Comparison of ENCODE assay signal across 8 mouse cellular contexts in genomic region chr17:74316309-74316863, GRCm38 (mm10). TPM values are rescaled to one million over a fixed set of nuclear protein-coding genes. Genes with fewer than 3 reads are reported as not detected.
DNase-seq lines count a peak whose midpoint lies in the region; ATAC-seq and TF ChIP-seq lines count a peak whose summit lies in the region.

No protein-coding gene starts in this region.

- peak; percentile 39; the same call in 1 of the 2 replicates for TF ChIP-seq CTCF in lung, postnatal 0 days (IDR thresholded peaks at IDR 0.05)

- no peaks in the 10 kb centered on the region for H3K36me3 ChIP-seq in hindbrain, embryonic 11.5 days (ENCODE audit: control insufficient read depth, insufficient read depth, low read length)
- no peaks in the 10 kb centered on the region for H3K36me3 ChIP-seq in lung, postnatal 0 days (ENCODE audit: insufficient read depth, low read length)

- peak overlapping the region; percentile 87 for H3K9ac ChIP-seq in hindbrain, embryonic 11.5 days (ENCODE audit: low read depth, low read length)
- H3K9ac ChIP-seq in lung, postnatal 0 days (replicated peaks; ENCODE audit: low read depth): peak overlapping the region; percentile 55

- H3K9me3 ChIP-seq in hindbrain, embryonic 11.5 days (ENCODE audit: control insufficient read depth, low read length): no peaks in the 10 kb centered on the region
- H3K9me3 ChIP-seq in lung, postnatal 0 days (ENCODE audit: low read length): no peaks in the 10 kb centered on the region

- peak overlapping the region; percentile 81 for H3K4me3 ChIP-seq in hindbrain, embryonic 11.5 days (ENCODE audit: low read depth, low read length)
- H3K4me3 ChIP-seq in lung, postnatal 0 days (ENCODE audit: low read depth, low read length): peak overlapping the region; percentile 86

- WGBS in hindbrain, embryonic 11.5 days: under 1% methylated on average over 48 of the region's 48 CpGs
- WGBS in lung, postnatal 0 days: under 1% methylated on average over 46 of the region's 48 CpGs

- peak overlapping the region; percentile 87 for H3K27ac ChIP-seq in hindbrain, embryonic 11.5 days (ENCODE audit: low read depth, low read length)
- H3K27ac ChIP-seq in lung, postnatal 0 days (ENCODE audit: low read length): peak overlapping the region; percentile 74

- ATAC-seq in hindbrain, embryonic 11.5 days (ENCODE audit: low FRiP score): peak; percentile 95
- peak; percentile 96 for ATAC-seq in lung, postnatal 0 days

- TF ChIP-seq EP300 in lung, postnatal 0 days (IDR thresholded peaks at IDR 0.05): no peak

- no peaks in the 10 kb centered on the region; the same call in 1 of the 2 replicates for H3K4me1 ChIP-seq in hindbrain, embryonic 11.5 days (replicated peaks; ENCODE audit: control insufficient read depth, insufficient read depth, low read length)
- peaks cover 6% of the 10 kb centered on the region; the same call in 1 of the 2 replicates for H3K4me1 ChIP-seq in lung, postnatal 0 days (ENCODE audit: insufficient read depth, low read depth, low read length)

- peak overlapping the region; percentile 66 for H3K4me2 ChIP-seq in hindbrain, embryonic 11.5 days (replicated peaks; ENCODE audit: low read depth, low read length)
- H3K4me2 ChIP-seq in lung, postnatal 0 days (replicated peaks; ENCODE audit: low read depth, low read length): peak overlapping the region; percentile 85

- DNase-seq in Muller cell, postnatal 12 days (ENCODE audit: inconsistent ontology term): peak; percentile 89
- peak; percentile 91 for DNase-seq in cerebellum, adult 9-11 months
- peak; percentile 74 to 86 for DNase-seq in frontal cortex, adult 2 months (ENCODE audit: extremely low spot score in 1 of 2, low spot score in 1 of 2)
- DNase-seq in hindbrain, embryonic 11.5 days (ENCODE audit: low spot score): peak; percentile 93
- DNase-seq in layer of hippocampus, postnatal 10 days (ENCODE audit: low spot score in 2 of 2): peak; percentile 85 to 90
- peak; percentile 94 for DNase-seq in lung, postnatal 0 days (ENCODE audit: low spot score)
- DNase-seq in ovary, postnatal 10 days (ENCODE audit: low spot score): peak; percentile 82
- DNase-seq in thymus, postnatal 0 days (ENCODE audit: low spot score): peak; percentile 93

- no peaks in the 10 kb centered on the region for H3K27me3 ChIP-seq in hindbrain, embryonic 11.5 days (ENCODE audit: control insufficient read depth, insufficient read depth, low read length)
- H3K27me3 ChIP-seq in lung, postnatal 0 days (replicated peaks; ENCODE audit: insufficient read depth, low read length): no peaks in the 10 kb centered on the region

RNA-seq across cellular contexts. Expression of gene Dpy30, which starts 7.4 kb away (rescaled TPM):
- polyA plus RNA-seq in frontal cortex, adult 2 months (2012; rRNA removed): 71.9 and 86.0 TPM in 2 replicates
- 243 and 251 TPM in 2 replicates for polyA plus RNA-seq in hindbrain, embryonic 11.5 days (2014; fragmentation: Nextera tagmentation; extraction: Ambion mirVana)
- 10 to 100 TPM; 66.8 to 72.9 TPM for total RNA-seq in layer of hippocampus, postnatal 10 days (2021)
- polyA plus RNA-seq in lung, postnatal 0 days (2015; fragmentation: Nextera tagmentation; extraction: Ambion mirVana): 149 and 165 TPM in 2 replicates
- 289 and 316 TPM in 2 replicates for polyA plus RNA-seq in thymus, postnatal 0 days (2015; fragmentation: Nextera tagmentation; extraction: Ambion mirVana)

RNA-seq across cellular contexts. Expression of gene Memo1, which starts 21.1 kb away (rescaled TPM):
- polyA plus RNA-seq in frontal cortex, adult 2 months (2012; rRNA removed): 51.8 and 58.4 TPM in 2 replicates
- 82.3 and 86.9 TPM in 2 replicates for polyA plus RNA-seq in hindbrain, embryonic 11.5 days (2014; fragmentation: Nextera tagmentation; extraction: Ambion mirVana)
- total RNA-seq in layer of hippocampus, postnatal 10 days (2021): 10 to 100 TPM; 61.2 to 61.7 TPM
- 54.2 and 56.3 TPM in 2 replicates for polyA plus RNA-seq in lung, postnatal 0 days (2015; fragmentation: Nextera tagmentation; extraction: Ambion mirVana)
- polyA plus RNA-seq in thymus, postnatal 0 days (2015; fragmentation: Nextera tagmentation; extraction: Ambion mirVana): 95.1 and 98.0 TPM in 2 replicates

RNA-seq across cellular contexts. Expression of gene Spast, which starts 22.4 kb away (rescaled TPM):
- 28.9 and 29.3 TPM in 2 replicates for polyA plus RNA-seq in frontal cortex, adult 2 months (2012; rRNA removed)
- 44.5 and 49.4 TPM in 2 replicates for polyA plus RNA-seq in hindbrain, embryonic 11.5 days (2014; fragmentation: Nextera tagmentation; extraction: Ambion mirVana)
- 10 to 100 TPM; 78.8 to 81.0 TPM for total RNA-seq in layer of hippocampus, postnatal 10 days (2021)
- 10.1 and 12.7 TPM in 2 replicates for polyA plus RNA-seq in lung, postnatal 0 days (2015; fragmentation: Nextera tagmentation; extraction: Ambion mirVana)
- 14.9 and 15.8 TPM in 2 replicates for polyA plus RNA-seq in thymus, postnatal 0 days (2015; fragmentation: Nextera tagmentation; extraction: Ambion mirVana)

Comparison
In these comparisons a context has a peak if more than half of its experiments do, and no peak if none do; other contexts are left out.
1. Peak in every context shown above with its lines: DNase-seq, ATAC-seq, H3K4me3 ChIP-seq and H3K27ac ChIP-seq.